Mouse (Mus musculus): ENCODE measurements around the gene Fzd2.

DNA sequence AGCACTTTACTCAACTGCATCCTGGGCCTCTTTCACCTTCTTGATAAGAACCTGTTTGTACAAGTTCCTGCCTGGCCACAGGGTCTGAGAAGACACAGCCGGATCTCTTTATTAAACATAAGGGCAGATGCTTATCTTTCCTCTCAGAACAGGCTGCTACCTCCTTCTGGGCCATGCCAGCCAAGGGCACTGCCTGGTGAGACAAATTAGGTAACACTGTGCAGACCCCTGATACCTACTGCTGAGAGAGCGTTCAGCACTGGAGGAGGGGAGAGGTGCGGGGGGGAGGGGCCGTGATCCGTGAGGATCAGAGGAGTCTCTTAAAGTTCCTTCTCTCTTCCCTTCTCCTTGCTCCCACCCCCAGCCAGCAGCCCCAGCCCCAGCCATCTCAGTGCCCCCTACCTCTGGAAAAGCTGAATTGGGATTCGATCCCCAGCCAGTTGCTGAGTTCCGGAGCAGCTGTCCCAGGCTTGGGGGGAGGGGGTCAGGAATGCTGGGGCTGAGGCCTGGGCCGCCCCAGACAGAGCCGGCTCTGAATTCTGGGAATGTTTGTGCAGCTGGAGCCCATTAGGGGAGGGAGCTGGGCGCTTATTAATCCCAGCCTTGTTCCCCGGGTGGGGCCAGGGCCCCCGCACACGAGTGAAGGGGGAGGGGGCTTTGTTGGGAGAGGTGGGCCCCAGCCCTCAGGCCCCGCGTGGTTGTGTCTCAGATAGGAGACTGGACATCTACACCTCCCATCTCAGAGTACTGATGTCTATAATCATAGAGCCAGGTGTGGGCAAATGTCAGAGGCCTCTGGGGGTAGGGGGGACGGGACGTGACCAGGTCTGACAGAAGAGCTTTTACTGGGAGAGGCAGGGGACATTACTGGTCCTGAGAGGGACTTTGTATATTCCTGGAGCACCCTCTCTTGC, 19.9 kb downstream of the Fzd2 start:
- TF ChIP-seq CTCF (IDR thresholded peaks at IDR 0.05; ENCODE audit: low read depth) = no peak
- TF ChIP-seq EP300 (IDR thresholded peaks at IDR 0.05; ENCODE audit: low read depth) = no peak
